ENCODE assay signal across 9 mouse cellular contexts in genomic region chr5:49524394-49525241, GRCm38 (mm10). TPM values are rescaled to one million over a fixed set of nuclear protein-coding genes. Genes with fewer than 3 reads are reported as not detected.
A peak's percentile ranks its signal among the peaks of the same experiment; 100 is the strongest.
DNase-seq lines count a peak whose midpoint lies in the region; ATAC-seq and TF ChIP-seq lines count a peak whose summit lies in the region.
"Had no signal": no experiment of that assay in that cellular context is flagged by ENCODE, and none has a peak within 500 bp of the region (broad histone marks: within the 10 kb centered on the region; RNA-seq: fewer than 3 reads in every experiment).

Gene Kcnip4 (minus strand): TSS chr5:49524907.

- H3K4me1 ChIP-seq in ES-E14 (ENCODE audit: control insufficient read depth in 2 of 2, insufficient read depth in 2 of 2, low read length in 2 of 2, poor library complexity in 1 of 2), result 0 out of 4 replicates have a peak, but pooled peaks cover 0 to 2% of the 10 kb centered on the region in 2 experiments
- peaks cover 3% of the 10 kb centered on the region; the same call in 1 of the 2 replicates for H3K4me1 ChIP-seq in forebrain, embryonic 10.5 days
- H3K4me1 ChIP-seq in hindbrain, embryonic 15.5 days (replicated peaks), result no peaks in the 10 kb centered on the region

- no peaks in the 10 kb centered on the region for H3K36me3 ChIP-seq in ES-E14 (ENCODE audit: control insufficient read depth, insufficient read depth, low read length, poor library complexity, severe bottlenecking)
- no peaks in the 10 kb centered on the region for H3K36me3 ChIP-seq in forebrain, embryonic 10.5 days (replicated peaks)
- no peaks in the 10 kb centered on the region for H3K36me3 ChIP-seq in hindbrain, embryonic 15.5 days

- DNase-seq in ES-E14 (ENCODE audit: low read depth, low spot score), result no peak
- peak; percentile 18 to 21 for DNase-seq in adrenal gland, postnatal 4 days (ENCODE audit: low spot score in 2 of 2)
- DNase-seq in forebrain, embryonic 10.5 days (ENCODE audit: extremely low spot score, low spot score), result peak; percentile 54
- peak; percentile 55 for DNase-seq in left cerebral cortex, adult 11 months (ENCODE audit: low spot score)
- DNase-seq in mesoderm, embryonic 11.5 days (ENCODE audit: low read depth, low spot score), result peak; percentile 39
- DNase-seq in right cerebral cortex, postnatal 4 days, result peak; percentile 86

- peaks cover 39% of the 10 kb centered on the region for H3K27me3 ChIP-seq in forebrain, embryonic 10.5 days (ENCODE audit: poor library complexity, severe bottlenecking)
- H3K27me3 ChIP-seq in hindbrain, embryonic 15.5 days, result 0 out of 2 replicates have a peak, but pooled peaks cover 9% of the 10 kb centered on the region

- ATAC-seq in hindbrain, embryonic 15.5 days (ENCODE audit: low FRiP score, low read depth), result peak; percentile 90
- ATAC-seq in monocyte, adult 5-6 weeks (replicated peaks; ENCODE audit: insufficient number of reproducible peaks, low FRiP score, low TSS enrichment, poor library complexity, severe bottlenecking), result no peak

- peak within 1 kb of the TSS; percentile 60 to 73 for H3K4me3 ChIP-seq in ES-E14 (ENCODE audit: insufficient read depth in 1 of 2, low read depth in 1 of 2, low read length in 2 of 2, poor library complexity in 1 of 2, severe bottlenecking in 1 of 2)
- peak within 1 kb of the TSS; percentile 68 for H3K4me3 ChIP-seq in forebrain, embryonic 10.5 days
- H3K4me3 ChIP-seq in hindbrain, embryonic 15.5 days, result peak within 1 kb of the TSS; percentile 59

- H3K9me3 ChIP-seq in ES-E14 (ENCODE audit: control insufficient read depth, insufficient read depth, low read depth, low read length), result no peaks in the 10 kb centered on the region
- H3K9me3 ChIP-seq in forebrain, embryonic 10.5 days, result no peaks in the 10 kb centered on the region
- H3K9me3 ChIP-seq in hindbrain, embryonic 15.5 days, result no peaks in the 10 kb centered on the region

- in situ Hi-C loops in ES-E14 (cut with MboI; ENCODE audit: low sequenced_read_pairs in 2 of 2, unreplicated experiment in 2 of 2), result no loop called here

- no peak within 1 kb of the TSS for H3K27ac ChIP-seq in ES-E14 (ENCODE audit: insufficient read depth, low read depth, low read length, poor library complexity, severe bottlenecking)
- H3K27ac ChIP-seq in forebrain, embryonic 10.5 days, result peak within 1 kb of the TSS; percentile 77
- H3K27ac ChIP-seq in hindbrain, embryonic 15.5 days (replicated peaks), result no peak within 1 kb of the TSS

- H3K9ac ChIP-seq in ES-E14 (ENCODE audit: insufficient read depth, low read depth, low read length, poor library complexity, severe bottlenecking), result peak within 1 kb of the TSS; percentile 62; the same call in 1 of the 2 replicates
- peak within 1 kb of the TSS; percentile 51 for H3K9ac ChIP-seq in hindbrain, embryonic 15.5 days

- WGBS in forebrain, embryonic 10.5 days, result under 1% methylated on average over 49 of the region's 50 CpGs
- WGBS in hindbrain, embryonic 15.5 days, result under 1% methylated on average over 49 of the region's 50 CpGs

- peak within 1 kb of the TSS; percentile 93 for H3K4me2 ChIP-seq in hindbrain, embryonic 15.5 days

TF ChIP-seq in ES-E14, 5 proteins besides CTCF, POLR2A, EP300 and RAD21:
- TF ChIP-seq MAFK (IDR thresholded peaks at IDR 0.05; ENCODE audit: insufficient read depth, low read depth, low read length) (no peak), HCFC1 (IDR thresholded peaks at IDR 0.05; ENCODE audit: borderline replicate concordance, insufficient read depth, low read length) (no peak), CHD2 (IDR thresholded peaks at IDR 0.05; ENCODE audit: low read depth, low read length) (no peak), ZC3H11A (IDR thresholded peaks at IDR 0.05; ENCODE audit: borderline replicate concordance, low read depth, low read length) (no peak), ZNF384 (IDR thresholded peaks at IDR 0.05; ENCODE audit: low read depth, low read length) (no peak)

RNA-seq across cellular contexts. Expression of gene Kcnip4, which starts in this region (rescaled TPM):
- 0.09 and 0.16 TPM in 2 replicates for total RNA-seq in ES-E14 (2012; rRNA removed)
- 1 to 10 TPM; 3.3 to 4.8 TPM for total RNA-seq in adrenal gland, postnatal 4 days (2021)
- 0.49 and 1.0 TPM in 2 replicates for polyA plus RNA-seq in forebrain, embryonic 10.5 days (2016; fragmentation: Nextera tagmentation; extraction: Ambion mirVana)
- polyA plus RNA-seq in hindbrain, embryonic 15.5 days (2015; fragmentation: Nextera tagmentation; extraction: Ambion mirVana), result 18.4 and 21.2 TPM in 2 replicates
- total RNA-seq in monocyte, adult 5-6 weeks (2017), result 0.11 TPM in 1 of 3 replicates, not detected in the others
- polyA plus RNA-seq: small intestine, adult 2 months had no signal
